In the genomic region with DNA sequence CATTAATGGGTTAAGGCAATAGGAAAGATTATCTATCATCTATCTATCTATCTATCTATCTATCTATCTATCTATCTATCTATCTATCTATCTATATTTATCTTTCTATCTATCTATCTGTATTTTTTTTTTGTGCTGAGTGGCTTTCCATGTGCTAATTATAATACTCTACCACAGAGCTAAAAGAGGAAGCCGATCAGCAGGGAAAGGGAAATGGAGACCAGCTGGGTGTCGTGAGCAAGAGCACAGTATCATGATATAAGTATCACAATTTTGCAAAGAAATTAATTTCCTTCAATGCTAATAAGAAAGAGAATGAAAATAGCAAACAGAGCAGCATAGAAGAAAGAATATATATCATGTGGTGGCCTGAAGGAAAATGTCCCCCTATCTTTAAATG, we compare ENCODE assay signal across 15 mouse cellular contexts.
"Had no signal": no experiment of that assay in that cellular context is flagged by ENCODE, and none has a peak within 500 bp of the region (broad histone marks: within the 10 kb centered on the region; RNA-seq: fewer than 3 reads in every experiment).

No protein-coding gene starts in this region.

- H3K9ac ChIP-seq: neural tube, embryonic 15.5 days; stomach, embryonic 15.5 days had no signal

- H3K4me3 ChIP-seq: neural tube, embryonic 15.5 days; stomach, embryonic 15.5 days had no signal

- H3K27me3 ChIP-seq: neural tube, embryonic 15.5 days; stomach, embryonic 15.5 days had no signal

- H3K36me3 ChIP-seq: neural tube, embryonic 15.5 days; stomach, embryonic 15.5 days had no signal

- DNase-seq: retina, postnatal 1 day; right cerebral cortex, adult 18-20 months; right cerebral cortex, postnatal 14 days; right cerebral cortex, postnatal 25 days; right cerebral cortex, postnatal 4 days; spleen, adult 18-20 months; thymus, adult 18-20 months; thymus, adult 2 months; thymus, postnatal 14 days; thymus, postnatal 25 days; thymus, postnatal 36 days; thymus, postnatal 4 days had no signal

- H3K9me3 ChIP-seq: neural tube, embryonic 15.5 days; stomach, embryonic 15.5 days had no signal

- H3K27ac ChIP-seq: neural tube, embryonic 15.5 days; stomach, embryonic 15.5 days; stomach, postnatal 0 days had no signal

- H3K4me1 ChIP-seq: neural tube, embryonic 15.5 days; stomach, embryonic 15.5 days had no signal

- H3K4me2 ChIP-seq: neural tube, embryonic 15.5 days; stomach, embryonic 15.5 days had no signal
